Mouse (Mus musculus): ENCODE data around the gene Zc3h13.

Zc3h13 gene

GRCm38 (mm10) chr14:75323354-75323753, 39.2 kb downstream of the Zc3h13 start:
- DNase-seq (ENCODE audit: low spot score in 2 of 2): no peak

GRCm38 (mm10) chr14:75328062-75328461, 43.9 kb downstream of the Zc3h13 start:
- no peak for DNase-seq (ENCODE audit: low spot score in 2 of 2)

- no peak for DNase-seq (ENCODE audit: low spot score in 2 of 2)
Observed at GRCm38 (mm10) chr14:75330621-75331020, 46.4 kb downstream of the Zc3h13 start.

DNA sequence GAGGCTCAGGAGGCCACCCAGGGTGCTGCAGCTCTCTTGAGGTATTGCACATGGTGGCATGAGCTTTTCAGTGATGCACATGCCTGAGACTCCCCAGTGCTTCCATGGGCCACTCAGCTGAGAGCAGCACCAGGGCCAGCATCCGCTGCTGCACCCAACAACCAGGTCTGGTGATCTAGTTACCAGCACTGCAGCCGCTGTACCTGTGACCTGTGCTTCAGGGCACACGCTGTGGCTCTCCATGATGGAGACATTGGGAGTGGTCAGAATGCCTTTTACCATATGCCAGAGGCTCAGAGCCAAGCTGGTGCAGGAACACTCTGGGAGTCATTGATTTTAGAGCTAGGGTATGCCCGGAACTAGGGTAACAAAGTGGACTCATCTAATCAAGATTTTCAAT, 50.1 kb downstream of the Zc3h13 start:
- no peak for DNase-seq (ENCODE audit: low spot score in 2 of 2)

DNA sequence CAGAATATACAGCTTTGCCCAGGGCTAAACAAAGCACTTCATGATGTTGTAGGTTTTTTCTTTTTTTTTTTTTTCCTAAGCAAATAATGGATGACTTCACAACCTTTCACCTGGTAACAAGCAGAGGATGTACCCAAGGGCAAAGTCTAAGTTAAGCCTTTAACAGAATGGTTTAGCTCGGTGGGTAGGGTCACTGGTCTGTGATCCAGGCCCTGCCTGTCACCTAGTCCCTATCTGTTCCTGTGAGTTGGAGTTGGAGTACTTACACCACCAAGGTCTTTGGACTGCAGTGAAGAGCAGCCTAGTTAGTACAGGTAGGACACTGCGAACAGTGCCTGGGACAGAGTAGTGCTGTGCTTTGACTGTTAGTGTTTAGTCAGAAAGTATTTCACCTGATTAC, 53.7 kb downstream of the Zc3h13 start:
- DNase-seq (ENCODE audit: low spot score in 2 of 2): no peak

GRCm38 (mm10) chr14:75346041-75346440, 61.9 kb downstream of the Zc3h13 start:
- no peak for DNase-seq (ENCODE audit: low spot score in 2 of 2)

- no peak for DNase-seq (ENCODE audit: low spot score in 2 of 2)
Observed at GRCm38 (mm10) chr14:75351626-75352025, 67.5 kb downstream of the Zc3h13 start.

- DNase-seq (ENCODE audit: low spot score in 2 of 2): no peak
Observed at GRCm38 (mm10) chr14:75363316-75363715, 79.1 kb downstream of the Zc3h13 start.

- no peak for DNase-seq (ENCODE audit: low spot score in 2 of 2)
Observed at GRCm38 (mm10) chr14:75365301-75366035, 81.3 kb downstream of the Zc3h13 start.

GRCm38 (mm10) chr14:75366741-75367140, 82.6 kb downstream of the Zc3h13 start:
- no peak for DNase-seq (ENCODE audit: low spot score in 2 of 2)

GRCm38 (mm10) chr14:75367503-75367902, 83.3 kb downstream of the Zc3h13 start:
- no peak for DNase-seq (ENCODE audit: low spot score in 2 of 2)

DNA sequence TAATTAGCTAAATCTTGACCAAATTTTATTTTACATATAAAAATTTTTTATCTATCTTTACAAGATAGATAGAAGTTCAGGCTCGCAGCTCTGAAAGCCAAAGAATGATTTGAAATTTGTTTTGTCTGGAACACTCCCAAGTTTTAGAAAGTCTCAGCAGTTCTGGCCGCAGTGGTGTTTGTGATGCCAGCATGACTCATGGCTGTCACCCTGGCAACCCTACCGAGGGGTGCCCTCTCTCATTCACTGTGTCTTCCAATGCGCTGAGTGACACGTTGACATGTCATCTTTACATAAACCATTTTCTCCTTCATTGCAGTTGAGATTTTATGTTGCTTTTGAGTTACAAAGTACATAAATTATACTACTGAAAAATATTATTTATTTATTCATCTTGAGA, 85.7 kb downstream of the Zc3h13 start:
- DNase-seq (ENCODE audit: low spot score in 2 of 2): no peak

GRCm38 (mm10) chr14:75375006-75375598, 90.9 kb downstream of the Zc3h13 start:
- DNase-seq (ENCODE audit: low spot score in 2 of 2): no peak

DNA sequence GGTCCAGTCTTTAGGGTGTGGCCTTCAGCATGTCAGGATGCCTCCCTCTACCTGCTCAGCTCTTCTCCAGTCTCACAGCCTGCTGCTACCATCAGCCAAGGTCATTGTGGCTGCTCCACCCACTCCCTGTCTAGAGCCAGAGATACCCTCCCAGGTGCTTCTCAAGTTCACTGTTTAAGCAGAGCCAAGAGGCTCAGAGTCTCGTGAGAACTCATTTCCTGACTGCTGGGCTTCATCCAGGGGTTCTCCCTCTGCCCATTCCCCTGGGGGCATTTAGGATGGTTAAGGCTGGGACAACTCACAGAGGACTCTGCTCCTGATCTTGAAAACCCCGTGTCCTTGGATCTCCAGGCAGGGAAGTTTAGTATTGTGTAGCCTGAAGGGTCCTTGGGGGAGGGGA, 92.1 kb downstream of the Zc3h13 start:
- no peak for DNase-seq (ENCODE audit: low spot score in 2 of 2)

DNA sequence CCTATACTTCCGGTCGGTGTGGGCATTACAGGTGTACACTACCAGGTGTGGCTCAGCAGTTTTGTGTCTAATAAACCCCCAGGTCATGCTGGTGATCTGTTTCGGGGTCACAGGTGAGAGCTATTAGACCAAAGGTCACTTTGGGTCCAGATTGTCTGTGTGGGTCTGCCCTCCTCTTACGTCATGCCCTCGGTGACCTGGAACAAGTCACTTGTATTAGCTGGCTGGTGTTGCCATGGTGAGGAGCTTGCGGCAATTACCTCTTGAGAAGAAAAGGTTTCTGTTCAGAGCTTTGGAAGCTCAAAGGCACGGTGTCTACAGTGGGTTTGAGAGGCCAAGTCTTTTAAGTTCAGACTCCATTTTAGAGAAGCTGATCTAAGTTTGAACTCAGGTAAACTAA, 93.4 kb downstream of the Zc3h13 start:
- no peak for DNase-seq (ENCODE audit: low spot score in 2 of 2)

Measured in spleen, postnatal 36 days (tissue).